ENCODE assay signal across 16 mouse cellular contexts in genomic region chr10:92728723-92729122, GRCm38 (mm10). TPM values are rescaled to one million over a fixed set of nuclear protein-coding genes. Genes with fewer than 3 reads are reported as not detected.
DNase-seq lines count a peak whose midpoint lies in the region; TF ChIP-seq lines count a peak whose summit lies in the region.
"Had no signal": no experiment of that assay in that cellular context is flagged by ENCODE, and none has a peak within 500 bp of the region (broad histone marks: within the 10 kb centered on the region; RNA-seq: fewer than 3 reads in every experiment).

No protein-coding gene starts in this region.

- no peak for TF ChIP-seq RAD21 in MEL (IDR thresholded peaks at IDR 0.05; ENCODE audit: low read depth, low read length)

- H3K4me3 ChIP-seq in MEL (ENCODE audit: control insufficient read depth in 1 of 2, insufficient read depth in 1 of 2, low read depth in 2 of 2, low read length in 2 of 2): no peak overlapping the region
- H3K4me3 ChIP-seq in cerebellum, adult 2 months (replicated peaks; ENCODE audit: insufficient read depth, low read depth, low read length): no peak overlapping the region

- no peak for TF ChIP-seq POLR2A in MEL (IDR thresholded peaks at IDR 0.05; ENCODE audit: control insufficient read depth in 1 of 2, insufficient read depth in 1 of 2, low read depth in 1 of 2, low read length in 2 of 2, poor library complexity in 1 of 2)
- no peak for TF ChIP-seq POLR2A in cerebellum, adult 2 months (IDR thresholded peaks at IDR 0.05; ENCODE audit: borderline replicate concordance, insufficient read depth, low read length)

- no peak for TF ChIP-seq CTCF in MEL (IDR thresholded peaks at IDR 0.05 in 2 of 3, conservative IDR thresholded peaks at IDR 0.05 in 1 of 3; ENCODE audit: control insufficient read depth in 1 of 3, insufficient read depth in 1 of 3, low read depth in 2 of 3, low read length in 3 of 3, poor library complexity in 1 of 3, severe bottlenecking in 1 of 3)
- TF ChIP-seq CTCF in cerebellum, adult 2 months (IDR thresholded peaks at IDR 0.05; ENCODE audit: borderline replicate concordance, insufficient read depth, low read depth, low read length): no peak

- no peaks in the 10 kb centered on the region for H3K9me3 ChIP-seq in MEL (replicated peaks; ENCODE audit: insufficient read depth, low read length)

- no peak for DNase-seq in MEL (ENCODE audit: low read depth, low spot score)
- no peak for DNase-seq in cerebellum, adult 2 months
- DNase-seq: adrenal gland, adult 2 months; adrenal gland, adult 8-10 months; adrenal gland, postnatal 10 days; adrenal gland, postnatal 14 days; adrenal gland, postnatal 25 days; adrenal gland, postnatal 36 days; B cell, adult 2 months; cerebellum, adult 11 months; cerebellum, adult 11-12 months; cerebellum, adult 18-20 months; cerebellum, adult 8-10 months; cerebellum, adult 9-10 months had no signal

- no peak overlapping the region for H3K9ac ChIP-seq in MEL (ENCODE audit: control insufficient read depth, low read depth, low read length, poor library complexity, severe bottlenecking)

- H3K4me1 ChIP-seq in MEL (ENCODE audit: control insufficient read depth in 1 of 2, insufficient read depth in 2 of 2, low read length in 2 of 2): no peaks in the 10 kb centered on the region
- H3K4me1 ChIP-seq in cerebellum, adult 2 months (ENCODE audit: control insufficient read depth, insufficient read depth, low read length): no peaks in the 10 kb centered on the region

- WGBS in cerebellum, adult 2 months: 91% methylated on average over 3 of the region's 3 CpGs

- peak; percentile 44 to 50; a peak in 1 of 4 replicates for TF ChIP-seq EP300 in MEL (IDR thresholded peaks at IDR 0.05; ENCODE audit: low read depth in 1 of 2, low read length in 2 of 2)

- H3K79me2 ChIP-seq in MEL (ENCODE audit: control insufficient read depth, insufficient read depth, low read length, poor library complexity): no peaks in the 10 kb centered on the region

- no peaks in the 10 kb centered on the region for H3K27me3 ChIP-seq in MEL (ENCODE audit: control insufficient read depth in 1 of 2, insufficient read depth in 2 of 2, low read length in 2 of 2)
- H3K27me3 ChIP-seq in cerebellum, adult 2 months (ENCODE audit: control insufficient read depth, insufficient read depth, low read length): no peaks in the 10 kb centered on the region
- H3K27me3 ChIP-seq: CH12.LX had no signal

- H3K36me3 ChIP-seq in MEL (ENCODE audit: control insufficient read depth in 1 of 2, insufficient read depth in 2 of 2, low read length in 2 of 2): no peaks in the 10 kb centered on the region
- H3K36me3 ChIP-seq: G1E had no signal

- no peak overlapping the region for H3K27ac ChIP-seq in MEL (ENCODE audit: control insufficient read depth, low read depth, low read length)
- H3K27ac ChIP-seq in cerebellum, adult 2 months (ENCODE audit: insufficient read depth, low read length): no peak overlapping the region

TF ChIP-seq in MEL, 35 proteins besides CTCF, POLR2A, EP300 and RAD21:
- TF ChIP-seq GATA1 (IDR thresholded peaks at IDR 0.05; ENCODE audit: low read depth, low read length) (peak; percentile 51), ZNF384 (IDR thresholded peaks at IDR 0.05; ENCODE audit: low read depth, low read length) (peak; percentile 64), MAZ (IDR thresholded peaks at IDR 0.05; ENCODE audit: low read depth, low read length) (no peak), TCF12 (IDR thresholded peaks at IDR 0.05; ENCODE audit: low read depth, low read length) (peak; percentile 73; the same call in 1 of the 2 replicates), ETS1 (IDR thresholded peaks at IDR 0.05; ENCODE audit: low read depth, low read length) (peak; percentile 90)

RNA-seq across cellular contexts. Expression of gene Nedd1, which starts 6.5 kb away (rescaled TPM):
- 18.7 and 22.1 TPM in 2 replicates for total RNA-seq in MEL (2012; rRNA removed)
- 10 to 100 TPM in 1 of 2 experiments, not detected in 1; 15.5 TPM for polyA plus RNA-seq in MEL (2012; ENCODE audit: insufficient read depth in 1 of 2, insufficient read length in 2 of 2, low read depth in 1 of 2, low replicate concordance in 2 of 2, missing spikeins in 1 of 2)
- polyA plus RNA-seq in cerebellum, adult 2 months (2012; rRNA removed): 3.1 and 3.8 TPM in 2 replicates
